Mouse (Mus musculus) frontal cortex, adult 2 months (tissue): ENCODE measurements around the gene Rbbp9. TPM values are rescaled to one million over a fixed set of nuclear protein-coding genes. Genes with fewer than 3 reads are reported as not detected.

Experiments
- DNase-seq, 2 experiments: peaks; one replicate each; pipeline ENCODE4 v3.0.0; 2022; ENCODE audit warnings: low spot score in 1 of 2; ENCODE audit errors: extremely low spot score in 1 of 2
- polyA plus RNA-seq: library from polyadenylated mRNA; depleted of rRNA; stranded (reverse); fragments of >200 nt; gene quantifications from 2 replicates; pipeline ENCODE4 v1.2.3, GENCODE M21; 2012; rRNA removed

The Rbbp9 gene
- polyA plus RNA-seq, 1 experiment, result 33.4 TPM

DNA sequence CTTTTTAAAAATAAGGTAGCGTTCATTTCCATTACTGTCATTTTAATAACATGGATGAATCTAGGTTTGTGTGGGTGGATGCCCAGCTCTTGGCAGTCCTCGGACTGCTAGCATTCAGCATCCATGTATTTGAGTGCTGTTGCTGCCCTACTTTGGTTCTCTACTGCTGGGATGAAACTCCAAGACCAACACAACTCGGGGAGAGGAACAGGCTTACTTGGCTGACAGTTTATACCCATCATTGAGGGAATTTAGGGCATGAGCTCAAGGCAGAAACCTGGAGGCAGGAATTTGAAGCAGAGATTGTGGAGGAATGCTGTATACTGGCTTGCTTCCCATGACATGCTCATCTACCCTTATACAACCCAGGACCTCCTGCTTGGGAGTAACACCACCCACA lies 36.0 kb downstream of the Rbbp9 start:
- peak in 1 of 2 experiments; percentile 18 for DNase-seq

DNA sequence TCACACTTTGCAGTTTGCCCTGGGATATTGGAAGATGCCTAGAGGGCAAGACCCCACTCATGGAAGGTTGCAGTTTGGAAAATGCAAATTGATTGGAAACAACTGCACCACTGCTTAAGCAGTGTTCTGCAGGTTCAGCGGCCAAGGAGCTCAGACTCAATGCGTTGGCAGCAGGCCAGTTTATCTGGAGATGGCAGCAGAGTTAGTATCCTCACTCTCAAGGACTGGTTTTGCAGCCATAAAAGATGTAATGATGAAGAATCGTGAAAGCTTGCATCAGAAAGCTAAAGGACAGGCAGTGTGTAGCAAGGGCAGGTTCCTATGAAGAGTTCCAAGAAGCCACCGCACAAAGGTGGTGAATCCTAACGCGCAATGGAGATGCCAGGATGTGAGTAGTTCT lies 48.5 kb downstream of the Rbbp9 start:
- peak in 1 of 2 experiments; percentile 18 for DNase-seq

Other genes starting within 250 kb of the Rbbp9 start
- gene Ovol2, start 218.7 kb downstream of the Rbbp9 start, polyA plus RNA-seq, result 6.1 and 8.3 TPM in 2 replicates
- gene Kat14, start 181.9 kb downstream of the Rbbp9 start, polyA plus RNA-seq, result 33.0 TPM in 2 replicates
- 0.76 and 1.8 TPM in 2 replicates for gene Pet117, start 181.9 kb downstream of the Rbbp9 start, polyA plus RNA-seq
- 73.6 and 78.2 TPM in 2 replicates for gene Dzank1, start 23.5 kb downstream of the Rbbp9 start, polyA plus RNA-seq
- 18.6 and 21.1 TPM in 2 replicates for gene Polr3f, start 23.2 kb downstream of the Rbbp9 start, polyA plus RNA-seq
- 44.2 and 50.1 TPM in 2 replicates for gene Sec23b, start 5.4 kb upstream of the Rbbp9 start, polyA plus RNA-seq
- 64.6 and 72.2 TPM in 2 replicates for gene Smim26, start 43.2 kb upstream of the Rbbp9 start, polyA plus RNA-seq
- gene Dtd1, start 49.0 kb upstream of the Rbbp9 start, polyA plus RNA-seq, result 57.5 and 68.5 TPM in 2 replicates